Mouse (Mus musculus) bone marrow, adult 2 months (tissue): ENCODE measurements at regions not wholly inside any gene's neighbourhood (a gene's known extent, or its start where the extent isn't known, plus 50 kb on each side); places are given as distances from the start of the nearest gene placed in this dataset.

Experiments
- CTCF ChIP-seq: fragments of 200-500 bp; IDR thresholded peaks from 2 replicates; pipeline ENCODE4 v1.5.1; 2011; ENCODE audit warnings: low read length, control low read depth; ENCODE audit not compliant: control insufficient read depth, insufficient read depth
- POLR2A ChIP-seq: fragments of 200-500 bp; IDR thresholded peaks from 2 replicates; pipeline ENCODE4 v1.6.1; 2011; ENCODE audit warnings: low read depth, mild to moderate bottlenecking, control low read depth, low read length, borderline replicate concordance; ENCODE audit not compliant: control insufficient read depth

GRCm38 (mm10) chr8:40186715-40187583 is 487.9 kb upstream of the Adam24 start:
- TF ChIP-seq POLR2A, result no peak
- no peak for TF ChIP-seq CTCF
